Mouse (Mus musculus) spleen, adult 2 months (tissue): ENCODE data around the gene Clptm1. TPM values are rescaled to one million over a fixed set of nuclear protein-coding genes. Genes with fewer than 3 reads are reported as not detected.

Experiments
- DNase-seq, 2 experiments: peaks; one replicate each; pipeline versions ENCODE4 v3.0.0 to v3.0.0-alpha.2; 2012 to 2021; ENCODE audit warnings: low spot score in 2 of 2, low read depth in 1 of 2
- H3K27ac ChIP-seq: fragments of 200-500 bp; 2 replicates; pipeline ENCODE4 v1.5.1; 2012; ENCODE audit warnings: low read length, inconsistent platforms; ENCODE audit not compliant: insufficient read depth
- H3K27me3 ChIP-seq: fragments of 200-500 bp; 2 replicates; pipeline ENCODE4 v1.6.1; 2012; ENCODE audit warnings: mild to moderate bottlenecking, moderate library complexity, low read length, inconsistent platforms; ENCODE audit not compliant: control insufficient read depth, insufficient read depth
- H3K36me3 ChIP-seq: fragments of 200-500 bp; 2 replicates; pipeline ENCODE4 v1.6.1; 2012; ENCODE audit warnings: mild to moderate bottlenecking, low read length, inconsistent platforms; ENCODE audit not compliant: control insufficient read depth, insufficient read depth
- H3K4me1 ChIP-seq: fragments of 200-500 bp; 2 replicates; pipeline ENCODE4 v1.6.1; 2011; ENCODE audit warnings: inconsistent platforms; ENCODE audit not compliant: control insufficient read depth, insufficient read depth, insufficient read length
- H3K4me3 ChIP-seq: fragments of 200-500 bp; 2 replicates; pipeline ENCODE4 v1.5.1; 2011; ENCODE audit warnings: mild to moderate bottlenecking, inconsistent platforms; ENCODE audit not compliant: insufficient read depth, insufficient read length; ENCODE audit errors: extremely low read depth
- CTCF ChIP-seq: fragments of 200-500 bp; IDR thresholded peaks from 2 replicates; pipeline ENCODE4 v1.5.1; 2011; ENCODE audit warnings: mild to moderate bottlenecking, inconsistent platforms; ENCODE audit not compliant: insufficient read depth, insufficient read length, insufficient replicate concordance; ENCODE audit errors: extremely low read depth
- POLR2A ChIP-seq: fragments of 200-500 bp; IDR thresholded peaks from 2 replicates; pipeline ENCODE4 v1.6.1; 2011; ENCODE audit warnings: low read depth, low read length, inconsistent platforms
- WGBS: fragments of 180-500 bp; shearing (Covaris S2); methylation state at CpG from one replicate; pipeline ENCODE4 v1.1.7; 2018; 5-methylcytosine and 5-hydroxymethylcytosine counted together
- polyA plus RNA-seq: library from polyadenylated mRNA; depleted of rRNA; stranded (reverse); fragments of >200 nt; gene quantifications from 2 replicates; pipeline ENCODE4 v1.2.3, GENCODE M21; 2012

Gene Clptm1
- polyA plus RNA-seq, 1 experiment: 76.3 TPM

DNA sequence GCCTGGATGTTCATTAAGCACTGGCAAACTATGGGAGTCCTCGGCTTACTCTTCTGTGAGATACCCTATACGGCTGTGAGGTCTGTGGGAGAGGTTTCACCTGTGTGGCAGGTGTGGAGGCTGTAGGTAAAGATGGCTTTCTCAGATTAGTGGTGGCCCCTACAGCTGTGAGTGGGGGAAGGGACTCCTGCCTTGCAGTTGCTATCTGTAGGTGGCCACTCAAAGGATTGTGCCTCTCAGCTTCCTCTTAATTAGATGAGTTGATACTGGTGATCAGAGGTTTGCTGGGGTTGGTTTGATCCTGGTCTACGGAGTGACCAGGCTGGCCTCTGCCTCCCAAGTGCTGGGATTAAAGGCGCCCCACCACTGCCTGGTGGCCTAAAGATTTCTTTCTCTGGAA, 39.6 kb upstream of the Clptm1 start:
- no peak overlapping the region for H3K4me3 ChIP-seq
- DNase-seq: no peak
- no peaks in the 10 kb centered on the region for H3K27me3 ChIP-seq
- 95% methylated on average over 4 of the region's 4 CpGs for WGBS
- H3K4me1 ChIP-seq: peaks cover 15% of the 10 kb centered on the region
- H3K36me3 ChIP-seq: peaks cover 10% of the 10 kb centered on the region
- H3K27ac ChIP-seq: no peak overlapping the region
- TF ChIP-seq CTCF (no peak), POLR2A (no peak)

DNA sequence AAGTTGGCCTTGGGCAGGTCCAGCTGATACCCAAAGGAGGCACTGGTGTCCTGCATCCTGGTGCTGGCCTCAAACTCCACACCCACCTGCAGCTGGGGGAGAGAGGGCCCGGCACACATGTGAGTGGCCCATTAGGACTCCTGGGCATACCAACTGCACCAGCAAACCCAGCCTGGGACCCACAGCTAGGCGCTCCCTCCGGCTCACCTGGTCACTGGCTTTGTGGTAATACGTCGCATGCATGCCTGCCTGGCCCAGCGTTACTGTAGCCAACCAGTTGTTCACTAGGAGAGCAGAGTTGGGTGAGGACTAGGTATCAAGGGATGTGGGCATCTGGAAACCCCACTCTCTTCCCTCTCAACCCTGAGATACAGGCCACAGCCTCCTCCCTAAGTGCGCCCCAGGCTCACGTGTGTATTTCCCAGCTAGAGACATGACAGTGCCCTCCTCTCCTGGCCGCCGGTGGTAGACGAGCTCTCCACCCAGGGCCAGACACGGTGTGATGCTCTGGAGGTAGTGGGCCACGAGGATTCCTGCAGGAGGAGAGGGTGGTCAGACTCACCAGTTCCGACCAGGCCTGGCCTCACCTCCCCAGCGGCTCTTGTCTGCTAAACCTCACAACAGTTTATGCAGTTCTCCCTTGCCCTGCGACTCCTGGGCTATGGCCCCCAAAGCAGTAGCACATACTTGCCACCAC, 38.2 kb upstream of the Clptm1 start:
- H3K27me3 ChIP-seq: no peaks in the 10 kb centered on the region
- no peak overlapping the region for H3K27ac ChIP-seq
- H3K4me1 ChIP-seq: peaks cover 22% of the 10 kb centered on the region
- no peak for DNase-seq
- peaks cover 7% of the 10 kb centered on the region for H3K36me3 ChIP-seq
- WGBS: 89% methylated on average over 16 of the region's 16 CpGs
- TF ChIP-seq POLR2A: no peak
- TF ChIP-seq CTCF: no peak
- H3K4me3 ChIP-seq: no peak overlapping the region

DNA sequence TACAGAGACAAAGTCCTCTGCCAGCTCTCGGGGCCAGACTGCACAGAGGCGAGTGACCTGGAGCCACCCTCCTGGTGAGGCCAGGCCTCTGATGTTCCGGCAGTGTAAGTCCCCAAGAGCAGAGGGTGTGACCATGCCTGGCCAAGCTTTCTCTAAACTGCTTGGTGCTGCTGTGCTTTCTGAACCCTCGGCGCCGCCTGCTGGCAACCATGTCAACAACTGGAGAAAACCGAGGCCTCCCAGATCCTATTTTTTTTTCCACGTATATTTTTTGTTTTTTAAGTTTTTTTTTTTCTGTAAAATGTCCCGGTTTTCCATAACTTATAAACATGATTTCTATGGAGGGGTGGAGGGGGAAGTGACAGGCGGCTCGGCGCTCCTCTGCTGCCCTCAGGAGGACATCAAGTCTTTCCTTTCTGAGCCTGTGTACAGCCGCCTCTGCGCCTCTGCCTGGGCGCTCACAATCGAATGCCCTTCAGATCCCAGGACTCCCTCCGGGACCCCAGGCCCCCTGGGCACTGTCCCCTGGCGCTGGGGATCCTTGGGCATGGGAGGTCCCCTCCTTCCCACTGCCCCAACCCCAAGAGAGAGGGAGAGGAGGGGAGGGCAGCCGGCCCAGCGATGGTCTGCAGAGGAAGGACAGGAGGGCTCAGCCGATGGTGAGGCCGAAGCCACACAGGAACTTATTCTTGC, 36.4 kb upstream of the Clptm1 start:
- WGBS: 50% methylated on average over 22 of the region's 22 CpGs
- H3K4me1 ChIP-seq: peaks cover 22% of the 10 kb centered on the region
- H3K36me3 ChIP-seq: peaks cover 12% of the 10 kb centered on the region
- peak overlapping the region; percentile 81 for H3K27ac ChIP-seq
- no peaks in the 10 kb centered on the region for H3K27me3 ChIP-seq
- H3K4me3 ChIP-seq: no peak overlapping the region
- peak; percentile 28 to 61 for DNase-seq
- TF ChIP-seq POLR2A: no peak
- peak; percentile 60; the same call in 1 of the 2 replicates for TF ChIP-seq CTCF

DNA sequence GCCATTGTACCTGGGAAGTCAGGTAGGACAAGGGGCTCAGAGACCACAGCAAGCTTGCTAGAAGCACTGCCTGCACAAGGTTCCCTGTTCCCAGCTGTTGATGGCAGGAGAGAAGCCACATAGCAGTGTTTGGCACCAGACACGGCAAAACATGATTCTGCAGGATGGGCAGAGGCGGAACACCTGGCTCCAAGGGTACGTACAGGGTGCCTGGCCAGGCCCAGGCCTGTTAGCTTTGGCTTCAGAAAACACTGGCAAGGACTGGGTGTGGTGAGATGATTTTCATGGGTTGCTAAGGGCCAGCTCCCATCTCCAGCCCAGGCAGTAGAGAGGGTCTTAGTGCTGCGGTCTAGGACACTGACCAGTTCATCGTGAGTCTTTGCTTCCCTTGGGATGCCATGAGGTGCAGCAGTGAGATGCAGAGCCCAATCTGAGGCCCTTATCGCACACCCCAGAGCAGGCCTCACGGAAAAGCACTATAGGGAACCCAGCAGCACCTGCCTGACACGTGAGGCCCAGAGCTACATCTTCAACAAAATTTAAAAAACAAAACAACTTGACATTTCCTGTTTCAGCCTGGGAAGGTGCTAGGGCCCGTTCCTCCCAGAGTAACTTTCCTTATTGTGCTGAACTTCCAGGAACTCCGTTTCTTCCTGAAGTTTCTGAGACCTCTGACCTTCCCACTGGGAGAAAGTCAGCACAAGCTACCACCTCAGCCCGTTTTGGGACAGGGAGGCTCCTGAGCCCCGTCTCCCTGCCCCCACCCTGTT, 35.7 kb upstream of the Clptm1 start:
- H3K36me3 ChIP-seq: peaks cover 11% of the 10 kb centered on the region
- DNase-seq: peak in 1 of 2 experiments; percentile 25
- peaks cover 22% of the 10 kb centered on the region for H3K4me1 ChIP-seq
- TF ChIP-seq CTCF (no peak), POLR2A (no peak)
- peak overlapping the region; percentile 81 for H3K27ac ChIP-seq
- no peak overlapping the region for H3K4me3 ChIP-seq
- WGBS: 56% methylated on average over 12 of the region's 12 CpGs
- H3K27me3 ChIP-seq: no peaks in the 10 kb centered on the region

DNA sequence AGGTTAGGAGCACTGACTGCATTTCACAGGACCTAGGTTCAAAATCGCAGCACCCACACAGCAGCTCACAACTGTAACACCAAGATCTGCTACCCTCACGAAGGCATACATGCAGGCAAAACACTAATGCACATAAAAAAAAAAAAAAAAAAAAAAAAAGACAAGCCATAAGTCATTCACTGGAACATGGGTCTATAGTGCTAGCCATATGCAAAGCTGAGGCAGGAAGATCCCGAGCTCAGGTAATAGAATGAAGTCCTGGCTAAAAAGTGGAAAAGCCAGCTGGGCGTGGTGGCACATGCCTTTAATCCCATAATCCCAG, 35.0 kb upstream of the Clptm1 start:
- 51% methylated on average over 4 of the region's 4 CpGs for WGBS
- DNase-seq: no peak
- no peak for TF ChIP-seq CTCF
- TF ChIP-seq POLR2A: no peak
- H3K27me3 ChIP-seq: no peaks in the 10 kb centered on the region
- H3K27ac ChIP-seq: peak overlapping the region; percentile 85
- no peak overlapping the region for H3K4me3 ChIP-seq
- H3K4me1 ChIP-seq: peaks cover 22% of the 10 kb centered on the region
- H3K36me3 ChIP-seq: peaks cover 11% of the 10 kb centered on the region

DNA sequence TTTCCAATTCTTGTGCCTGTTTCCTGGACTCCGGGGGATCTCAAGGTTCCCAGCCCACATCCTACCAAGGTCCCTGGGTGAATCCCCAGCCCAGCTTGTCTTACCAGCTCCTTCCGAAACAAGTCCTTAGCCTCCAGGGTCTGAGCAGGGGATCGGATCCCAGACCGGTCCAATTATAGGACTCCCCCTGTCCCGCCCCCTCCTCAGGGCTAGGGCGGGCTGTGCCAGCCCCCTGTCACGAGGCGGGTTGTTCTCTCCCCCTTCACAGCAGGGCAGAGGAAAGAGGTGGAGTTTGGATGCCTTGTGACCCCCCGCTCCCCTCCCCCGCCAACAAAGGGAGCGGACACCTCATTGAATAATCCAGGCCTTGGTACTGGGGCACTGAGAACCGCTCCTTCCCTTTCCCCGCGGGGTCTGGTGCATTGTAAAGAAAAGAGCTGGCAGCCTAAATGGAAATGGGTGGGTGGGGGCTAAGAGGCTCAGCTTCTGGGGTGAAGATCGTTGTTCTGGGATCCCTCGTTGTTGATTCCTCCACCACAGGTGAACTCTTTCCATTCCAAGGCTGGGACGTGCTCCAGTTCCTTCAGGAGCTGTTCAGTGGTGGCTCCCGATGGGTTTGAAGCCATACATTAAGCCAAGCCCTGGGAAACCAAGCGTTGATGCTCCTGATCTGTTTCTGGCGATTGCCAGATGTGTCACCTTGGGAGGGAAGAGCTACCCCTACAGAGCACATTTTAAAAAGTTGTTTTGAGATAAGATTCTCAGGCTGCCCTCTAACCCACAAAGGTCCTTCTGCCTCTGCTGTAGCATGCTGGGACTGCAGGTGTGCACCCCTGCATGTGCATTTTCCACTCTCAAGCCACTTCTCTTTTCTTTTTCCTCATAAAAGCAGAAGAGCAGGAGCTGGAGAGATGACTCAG, 34.3 kb upstream of the Clptm1 start, which contains the start of gene Apoe:
TSS of gene Apoe (minus strand) at position 282 of the 920 bp plus-strand sequence.
- Histone ChIP-seq H3K27ac (peak within 1 kb of the TSS; percentile 85), H3K27me3 (no peaks in the 10 kb centered on the region), H3K4me3 (peak within 1 kb of the TSS; percentile 49), H3K36me3 (peaks cover 11% of the 10 kb centered on the region), H3K4me1 (peaks cover 22% of the 10 kb centered on the region)
- TF ChIP-seq CTCF: no peak
- DNase-seq: peak in 1 of 2 experiments; percentile 33
- 8% methylated on average over 20 of the region's 20 CpGs for WGBS
